Mouse (Mus musculus) regulatory T cell (primary cell): Measurements from ENCODE around the gene Nup107.
"Not testable (repeated sequence)": the region's sequence is repeated elsewhere in the genome, so short reads cannot be mapped to it uniquely, and the experiment has no call there.

Experiments
- in situ Hi-C: fragments of 300-600 bp; cut with MboI, MseI; formaldehyde crosslinking; loops from one replicate; pipeline ENCODE4 v1.15.1; 2025; ENCODE audit warnings: high pct_unique_total_duplicates

Nup107 gene

GRCm38 (mm10) chr10:117726350-117726749 lies 66.2 kb downstream of the Nup107 start:
- in situ Hi-C loops = no loop called here

DNA sequence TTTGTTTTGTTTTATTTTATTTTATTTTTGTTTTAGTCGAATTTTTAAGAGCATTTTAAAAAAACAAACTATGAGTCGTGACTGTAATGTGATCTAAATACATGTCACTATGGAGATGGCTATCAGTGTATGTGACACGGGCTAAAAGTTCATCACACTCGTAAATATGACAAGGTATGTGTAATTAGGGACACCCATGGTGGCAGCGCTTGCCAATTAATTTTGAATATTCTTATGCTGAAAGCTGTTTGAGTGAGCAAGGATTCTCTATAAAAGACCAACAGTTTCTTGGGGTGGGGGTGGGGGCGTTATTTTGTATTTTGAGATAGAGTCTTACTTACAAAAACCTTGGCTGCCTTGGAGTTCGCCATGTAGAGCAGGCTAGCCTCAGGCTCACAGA lies 66.8 kb downstream of the Nup107 start:
- in situ Hi-C loops = no loop called here

- in situ Hi-C loops = no loop called here
Observed at GRCm38 (mm10) chr10:117724804-117725361, 67.6 kb downstream of the Nup107 start.

DNA sequence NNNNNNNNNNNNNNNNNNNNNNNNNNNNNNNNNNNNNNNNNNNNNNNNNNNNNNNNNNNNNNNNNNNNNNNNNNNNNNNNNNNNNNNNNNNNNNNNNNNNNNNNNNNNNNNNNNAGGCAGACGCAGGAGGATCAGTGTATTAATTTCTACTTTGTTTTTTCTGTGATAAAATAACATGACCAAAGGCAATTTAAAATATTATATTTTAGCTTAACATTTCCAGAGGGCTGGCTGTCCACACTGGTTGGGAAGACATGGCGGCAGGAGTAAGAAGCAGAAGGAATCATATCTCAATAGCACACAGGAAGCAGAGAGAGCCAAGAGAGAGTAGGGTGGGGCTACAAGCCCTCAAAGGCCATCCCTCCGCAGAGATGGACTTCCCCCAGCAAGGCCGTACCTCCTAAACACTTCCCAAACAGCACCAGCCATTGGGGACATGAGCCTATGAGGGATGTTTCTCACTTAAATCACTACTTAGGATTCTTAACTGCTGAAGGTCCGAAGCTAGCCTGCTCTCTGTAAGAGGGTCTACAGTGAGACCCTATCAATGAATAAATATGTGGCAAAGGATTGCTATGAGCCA lies 68.3 kb downstream of the Nup107 start:
- in situ Hi-C loops = no loop called here

DNA sequence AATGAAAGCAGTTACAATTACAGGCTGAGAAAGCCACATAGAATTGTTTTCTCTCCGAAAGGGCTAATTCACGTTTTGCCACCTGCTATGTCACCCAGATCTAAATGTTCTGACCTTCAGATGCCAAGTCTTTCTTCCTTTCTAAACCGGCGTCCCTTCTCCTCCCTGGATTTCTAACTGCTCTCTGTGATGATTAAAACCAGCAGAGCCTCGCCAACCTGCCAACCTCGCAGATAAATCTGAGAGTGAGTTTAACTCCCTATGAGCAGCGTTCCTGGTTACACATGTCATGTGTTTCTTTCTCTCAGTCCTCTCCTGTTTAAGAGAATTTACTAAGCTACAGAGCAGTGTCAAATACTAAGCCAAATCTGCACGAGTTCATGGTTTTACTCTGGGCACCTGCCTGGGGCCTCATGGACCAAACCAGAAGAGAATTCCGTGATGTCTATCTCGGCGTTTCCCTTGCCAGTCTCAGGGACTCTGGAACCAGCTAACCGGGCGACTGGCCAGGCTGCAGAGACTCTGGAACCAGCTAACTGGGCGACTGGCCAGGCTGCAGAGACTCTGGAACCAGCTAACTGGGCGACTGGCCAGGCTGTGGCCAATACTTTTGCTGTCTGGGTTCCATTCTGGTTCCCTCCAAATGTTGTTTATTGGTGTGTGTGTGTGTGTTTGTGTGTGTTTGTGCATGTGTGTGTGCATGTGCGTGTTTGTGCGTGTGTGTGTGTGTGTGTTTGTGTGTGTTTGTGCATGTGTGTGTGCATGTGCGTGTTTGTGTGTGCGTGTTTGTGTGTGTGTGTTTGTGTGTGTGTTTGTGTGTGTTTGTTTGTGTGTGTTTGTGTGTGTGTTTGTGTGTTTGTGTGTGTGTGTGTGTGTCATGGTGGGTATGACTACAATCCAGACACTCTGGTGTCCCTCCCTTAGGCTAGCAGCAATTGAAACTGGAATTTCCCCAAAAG lies 74.1 kb downstream of the Nup107 start:
- in situ Hi-C loops = no loop called here

- in situ Hi-C loops = no loop called here
Observed at GRCm38 (mm10) chr10:117717583-117717982, 74.9 kb downstream of the Nup107 start.

DNA sequence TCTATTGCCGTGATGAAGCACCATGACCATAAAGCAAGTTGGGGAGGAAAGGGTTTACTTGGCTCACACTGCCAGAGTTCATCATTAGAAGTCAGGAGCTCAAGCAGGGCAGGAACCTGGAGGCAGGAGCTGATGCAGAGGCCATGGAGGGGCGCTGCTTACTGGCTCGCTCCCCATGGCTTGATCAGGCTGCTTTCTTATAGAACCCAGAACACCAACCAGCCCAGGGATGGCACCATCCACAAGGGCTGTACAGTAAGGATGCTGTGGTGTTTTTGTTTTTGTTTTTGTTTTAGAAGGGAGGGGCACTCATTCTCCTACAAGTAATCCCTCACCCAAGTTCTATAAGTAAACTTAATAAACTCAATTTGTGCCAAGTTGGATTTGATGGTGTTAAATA lies 75.8 kb downstream of the Nup107 start:
- in situ Hi-C loops = no loop called here

GRCm38 (mm10) chr10:117715654-117716053 lies 76.9 kb downstream of the Nup107 start:
- in situ Hi-C loops = not testable (repeated sequence)

DNA sequence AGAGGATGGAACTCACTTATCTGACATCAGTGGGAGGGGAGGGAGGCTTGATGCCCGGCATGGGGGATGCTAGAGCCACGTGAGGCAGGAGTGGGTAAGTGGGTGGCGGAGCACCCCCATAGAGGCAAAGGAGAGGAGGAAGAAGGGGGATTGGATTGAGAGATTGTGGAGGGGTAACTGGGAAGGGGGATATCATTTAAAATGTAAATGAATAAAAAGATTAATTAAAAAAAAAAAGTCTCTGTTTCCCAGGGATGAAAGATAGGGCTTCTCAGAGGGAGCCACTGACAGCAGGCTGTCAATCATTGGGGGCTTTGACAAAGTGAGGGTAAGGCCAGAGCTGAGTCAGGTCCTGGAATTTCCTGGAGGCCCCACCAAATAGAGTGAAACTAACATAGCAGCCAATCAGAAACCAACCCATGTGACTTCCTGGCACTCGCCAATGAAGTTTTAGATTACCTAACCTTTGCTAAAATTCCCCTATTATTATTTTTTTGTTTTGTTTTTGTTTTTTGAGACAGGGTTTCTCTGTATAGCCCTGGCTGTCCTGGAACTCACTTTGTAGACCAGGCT lies 77.5 kb downstream of the Nup107 start:
- in situ Hi-C loops = no loop called here

GRCm38 (mm10) chr10:117714048-117714545 lies 78.4 kb downstream of the Nup107 start:
- in situ Hi-C loops = no loop called here

GRCm38 (mm10) chr10:117713466-117713865 lies 79.0 kb downstream of the Nup107 start:
- in situ Hi-C loops = no loop called here

DNA sequence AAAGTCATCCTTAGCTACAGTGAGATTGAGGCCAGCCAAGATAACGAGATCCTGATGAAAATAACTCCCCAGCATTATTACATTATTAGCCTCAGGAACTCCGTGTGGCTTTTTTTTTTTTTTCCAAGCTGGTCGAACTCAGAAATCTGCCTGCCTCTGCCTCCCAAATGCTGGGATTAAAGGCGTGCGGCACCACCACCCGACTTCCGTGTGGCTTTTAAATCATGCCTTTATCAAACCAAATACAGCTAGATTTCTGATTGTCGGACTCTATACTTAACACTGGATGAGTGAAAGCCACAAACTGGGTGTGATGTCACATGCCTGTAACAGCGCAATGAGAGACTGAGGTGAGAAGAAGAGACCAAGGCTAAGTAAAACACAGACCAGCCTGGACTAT lies 79.6 kb downstream of the Nup107 start:
- in situ Hi-C loops = no loop called here

- in situ Hi-C loops = no loop called here
Observed at GRCm38 (mm10) chr10:117712191-117712754, 80.2 kb downstream of the Nup107 start.

GRCm38 (mm10) chr10:117711408-117711807 lies 81.1 kb downstream of the Nup107 start:
- in situ Hi-C loops = no loop called here

DNA sequence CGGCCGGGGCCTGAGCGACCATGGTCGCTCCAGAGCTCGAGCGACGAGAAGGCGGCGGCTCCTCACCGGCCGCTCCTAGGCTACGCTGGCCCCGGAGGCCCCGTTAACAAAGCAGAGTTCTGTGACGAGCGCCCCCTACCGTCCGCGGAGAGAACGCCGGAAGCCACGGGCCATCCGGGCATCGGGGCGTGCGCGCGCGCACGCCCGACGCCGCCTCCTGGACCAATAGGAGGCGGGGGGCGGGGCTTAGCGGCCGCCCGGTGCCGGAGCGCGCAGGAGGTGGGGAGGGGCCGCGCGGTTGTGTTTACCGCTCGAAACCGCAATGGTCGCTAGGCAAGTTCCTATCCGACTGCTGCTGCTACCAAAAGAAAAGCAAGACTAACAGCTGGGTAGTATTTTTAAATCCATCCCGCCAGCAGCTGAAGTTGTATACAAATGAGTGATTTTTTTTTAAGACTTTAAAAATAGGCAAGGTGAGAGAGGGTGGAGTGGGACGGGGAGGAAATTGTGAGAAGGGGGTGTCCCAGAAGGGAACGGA lies 81.8 kb downstream of the Nup107 start, which contains the start of gene Mdm2:
Mdm2 (minus strand) TSS at position 155 of the 538 bp plus-strand sequence.
- in situ Hi-C loops = no loop called here

GRCm38 (mm10) chr10:117709930-117710603 lies 82.4 kb downstream of the Nup107 start:
- in situ Hi-C loops = loop anchor here (10.0 kb wide), 1 partner anchor 655 kb away; no protein-coding TSS in a partner anchor

GRCm38 (mm10) chr10:117709326-117709830 lies 83.1 kb downstream of the Nup107 start:
- in situ Hi-C loops = loop anchor here (10.0 kb wide), 1 partner anchor 655 kb away; no protein-coding TSS in a partner anchor

- in situ Hi-C loops = loop anchor here (10.0 kb wide), 1 partner anchor 654 kb away; no protein-coding TSS in a partner anchor
Observed at GRCm38 (mm10) chr10:117708856-117709255, 83.6 kb downstream of the Nup107 start.

DNA sequence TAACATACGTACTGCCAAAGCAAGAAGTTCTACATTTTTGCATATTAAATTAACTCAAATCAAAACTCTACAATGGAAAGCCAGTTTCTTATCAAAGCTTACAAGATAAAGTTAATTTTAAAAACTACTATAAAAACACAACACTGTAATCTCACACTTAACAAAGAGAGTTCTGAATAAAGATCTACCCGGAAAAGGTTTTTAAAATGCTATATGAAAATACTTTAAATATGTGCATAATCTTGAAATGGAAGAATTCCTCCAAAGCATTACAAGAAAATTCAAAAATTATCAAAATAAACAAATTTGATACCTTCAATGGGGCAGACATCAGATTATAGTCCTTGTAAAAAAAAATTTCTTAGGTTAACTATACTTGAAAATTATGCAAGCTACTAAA lies 84.1 kb downstream of the Nup107 start:
- in situ Hi-C loops = loop anchor here (10.0 kb wide), 1 partner anchor 654 kb away; no protein-coding TSS in a partner anchor
